Mouse (Mus musculus) stomach, embryonic 15.5 days (tissue): Measurements from ENCODE around the gene Zic5. TPM values are rescaled to one million over a fixed set of nuclear protein-coding genes. Genes with fewer than 3 reads are reported as not detected.

ENCODE experiments used
- ATAC-seq: fragments of 200-750 bp; cut with Nextera tagmentation; 2 replicates; pipeline ENCODE4 v1.8.0; 2017; ENCODE audit warnings: low read depth, moderate number of reproducible peaks, moderate TSS enrichment; ENCODE audit not compliant: insufficient read depth, low FRiP score
- H3K27ac ChIP-seq: fragments of 300-500 bp; sonication (generic); 2 replicates; pipeline ENCODE4 v1.5.1; 2015; ENCODE audit warnings: mild to moderate bottlenecking, inconsistent platforms
- H3K27me3 ChIP-seq: fragments of 300-500 bp; sonication (generic); replicated peaks from 2 replicates; pipeline ENCODE4 v1.6.1; 2015; ENCODE audit warnings: inconsistent platforms
- H3K36me3 ChIP-seq: fragments of 300-500 bp; sonication (generic); 2 replicates; pipeline ENCODE4 v1.6.1; 2015; ENCODE audit warnings: inconsistent platforms
- H3K4me1 ChIP-seq: fragments of 300-500 bp; sonication (generic); 2 replicates; pipeline ENCODE4 v1.6.1; 2015; ENCODE audit warnings: inconsistent platforms
- H3K4me2 ChIP-seq: fragments of 300-500 bp; sonication (generic); 2 replicates; pipeline ENCODE4 v1.6.1; 2015; ENCODE audit warnings: mild to moderate bottlenecking, inconsistent platforms
- H3K4me3 ChIP-seq: fragments of 300-500 bp; sonication (generic); replicated peaks from 2 replicates; pipeline ENCODE4 v1.5.1; 2015; ENCODE audit warnings: inconsistent platforms
- H3K9ac ChIP-seq: fragments of 300-500 bp; sonication (generic); 2 replicates; pipeline ENCODE4 v1.6.1; 2015; ENCODE audit warnings: inconsistent platforms
- H3K9me3 ChIP-seq: fragments of 300-500 bp; sonication (generic); 2 replicates; pipeline ENCODE4 v1.6.1; 2016; ENCODE audit warnings: inconsistent platforms
- WGBS: fragments of 180-500 bp; shearing (Covaris S2); methylation state at CpG from one replicate; pipeline ENCODE4 v1.1.7; 2015; 5-methylcytosine and 5-hydroxymethylcytosine counted together
- polyA plus RNA-seq: library from polyadenylated mRNA; unstranded; fragments of >200 nt; fragmentation: Nextera tagmentation; extraction: Ambion mirVana; gene quantifications from 2 replicates; pipeline ENCODE4 v1.2.1, GENCODE M21; 2015

Zic5 gene
- polyA plus RNA-seq, 1 experiment from 2014 or later: not detected

DNA sequence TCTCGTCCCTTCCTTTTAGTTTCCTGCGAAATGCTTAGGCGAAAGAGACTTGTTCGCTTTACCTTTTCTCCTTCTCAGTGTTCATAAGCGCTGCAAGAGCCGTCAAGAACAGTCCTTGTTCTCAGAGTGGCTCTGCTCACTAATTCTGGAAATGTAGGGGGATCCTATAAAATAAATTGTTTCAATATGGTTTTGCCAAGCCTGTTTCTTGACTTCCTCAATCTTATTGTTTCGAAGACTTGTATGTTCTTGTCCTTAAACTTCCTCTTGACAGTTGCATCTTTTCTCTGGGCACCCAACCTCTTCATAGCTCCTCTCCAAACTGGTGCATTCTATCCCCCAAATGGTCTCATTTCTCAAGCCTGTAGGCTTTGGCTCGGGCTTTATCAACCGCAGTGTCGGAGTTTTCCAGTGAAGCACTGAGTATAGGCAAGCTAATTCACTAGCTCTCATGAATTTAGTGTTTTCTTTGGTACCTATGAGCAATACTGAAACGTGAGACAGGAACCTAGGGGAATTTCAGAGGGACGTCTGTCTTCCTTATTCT lies 20.2 kb upstream of the Zic5 start:
- H3K4me3 ChIP-seq: no peak overlapping the region
- no peak overlapping the region for H3K4me2 ChIP-seq
- no peak overlapping the region for H3K9ac ChIP-seq
- peaks cover 5% of the 10 kb centered on the region; the same call in 1 of the 2 replicates for H3K4me1 ChIP-seq
- no peaks in the 10 kb centered on the region for H3K36me3 ChIP-seq
- H3K27ac ChIP-seq: no peak overlapping the region
- ATAC-seq: no peak
- H3K27me3 ChIP-seq: peaks cover 73% of the 10 kb centered on the region
- H3K9me3 ChIP-seq: no peaks in the 10 kb centered on the region
- WGBS: 4% methylated on average over 12 of the region's 12 CpGs

DNA sequence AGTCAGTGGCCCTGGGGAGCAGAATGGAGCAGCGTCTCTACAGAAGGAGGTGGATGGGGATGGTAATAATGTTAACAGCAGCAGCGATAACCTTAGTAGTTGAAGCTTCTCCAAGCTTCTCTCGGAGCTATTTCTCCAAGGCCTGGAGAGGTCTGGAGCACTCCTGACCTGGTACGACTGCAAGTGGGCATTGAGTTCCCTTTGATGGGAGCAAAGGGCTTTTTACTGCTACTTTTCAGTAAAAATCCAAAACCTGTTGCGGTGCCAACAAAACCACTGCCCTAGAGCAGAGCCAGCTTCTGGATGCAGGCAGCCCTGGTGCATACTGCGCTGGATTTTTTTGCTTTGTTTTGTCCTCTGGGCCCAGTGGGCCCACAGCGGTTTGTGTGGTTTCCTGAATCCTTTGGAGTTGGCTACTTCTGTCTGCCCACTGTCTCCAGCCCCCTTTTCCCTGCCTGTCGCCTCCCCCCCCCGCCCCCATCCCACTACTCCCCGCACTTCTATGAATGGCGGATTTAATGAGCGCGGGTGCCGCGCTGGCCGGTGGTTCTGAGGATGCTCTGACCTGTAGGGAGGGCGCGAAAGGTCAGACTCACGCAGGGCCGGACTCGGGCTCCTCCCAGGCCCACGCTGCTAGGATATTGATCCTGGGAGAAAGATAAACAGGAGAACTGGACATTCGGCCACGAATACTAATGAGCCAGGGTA lies 19.5 kb upstream of the Zic5 start:
- Histone ChIP-seq H3K4me3 (no peak overlapping the region), H3K36me3 (no peaks in the 10 kb centered on the region), H3K27me3 (peaks cover 75% of the 10 kb centered on the region), H3K4me2 (no peak overlapping the region), H3K9me3 (no peaks in the 10 kb centered on the region), H3K27ac (no peak overlapping the region), H3K4me1 (no peaks in the 10 kb centered on the region), H3K9ac (no peak overlapping the region)
- WGBS: 2% methylated on average over 24 of the region's 24 CpGs
- no peak for ATAC-seq

DNA sequence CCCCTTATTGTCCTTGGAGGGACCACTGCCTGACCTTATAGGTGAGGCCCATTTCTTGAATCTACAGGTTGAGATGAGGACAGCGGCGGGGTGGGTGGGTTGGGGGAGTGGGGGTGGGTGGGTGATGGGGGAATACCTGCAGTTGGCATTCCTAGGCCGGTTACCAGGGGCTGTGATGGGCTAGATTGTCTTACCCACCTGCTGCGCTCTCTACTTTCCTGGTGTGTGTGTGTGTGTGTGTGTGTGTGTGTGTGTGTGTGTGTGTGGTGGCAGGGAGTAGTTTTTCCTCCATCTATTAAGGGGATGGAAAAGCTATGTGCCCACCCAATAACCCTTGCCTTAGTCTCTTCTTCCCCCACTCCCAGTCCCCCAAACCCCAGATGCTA lies 19.0 kb upstream of the Zic5 start:
- no peak for ATAC-seq
- Histone ChIP-seq H3K27me3 (peaks cover 75% of the 10 kb centered on the region), H3K4me1 (no peaks in the 10 kb centered on the region), H3K4me3 (no peak overlapping the region), H3K9ac (no peak overlapping the region), H3K4me2 (no peak overlapping the region), H3K9me3 (no peaks in the 10 kb centered on the region), H3K27ac (no peak overlapping the region), H3K36me3 (no peaks in the 10 kb centered on the region)
- WGBS: 5% methylated on average over 3 of the region's 4 CpGs

- no peaks in the 10 kb centered on the region for H3K9me3 ChIP-seq
These were observed 18.3 kb upstream of the Zic5 start for GRCm38 (mm10) chr14:122483556-122484421.

DNA sequence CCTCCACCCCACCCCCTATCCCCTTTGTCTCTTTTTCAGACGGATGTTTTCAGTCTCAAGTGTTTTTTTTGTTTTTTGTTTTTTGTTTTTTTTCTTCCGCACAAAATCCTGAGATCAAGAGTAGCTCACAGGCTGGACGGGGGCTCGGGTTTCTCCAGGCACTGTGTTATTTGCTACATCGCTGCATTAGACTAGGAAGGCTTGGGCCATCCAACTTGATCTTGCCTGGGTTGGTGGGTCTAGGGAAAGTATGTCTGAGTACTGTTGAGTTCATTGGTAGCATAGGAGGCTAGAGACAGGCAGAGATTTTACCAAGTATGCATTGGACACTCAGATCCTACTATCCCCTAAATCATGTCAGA lies 17.5 kb upstream of the Zic5 start:
- Histone ChIP-seq H3K9me3 (no peaks in the 10 kb centered on the region), H3K4me1 (no peaks in the 10 kb centered on the region), H3K36me3 (no peaks in the 10 kb centered on the region), H3K27ac (no peak overlapping the region), H3K9ac (no peak overlapping the region), H3K4me2 (no peak overlapping the region), H3K4me3 (no peak overlapping the region), H3K27me3 (peaks cover 80% of the 10 kb centered on the region)
- WGBS: 2% methylated on average over 5 of the region's 5 CpGs
- ATAC-seq: no peak

More at GRCm38 (mm10) chr14:122483556-122484421, 18.3 kb upstream of the Zic5 start:
- Histone ChIP-seq H3K4me1 (no peaks in the 10 kb centered on the region), H3K27ac (no peak overlapping the region), H3K4me2 (no peak overlapping the region), H3K36me3 (no peaks in the 10 kb centered on the region), H3K27me3 (peaks cover 72% of the 10 kb centered on the region), H3K9ac (no peak overlapping the region), H3K4me3 (no peak overlapping the region)
- ATAC-seq: no peak
- 3% methylated on average over 18 of the region's 18 CpGs for WGBS

GRCm38 (mm10) chr14:122482081-122483023 lies 16.9 kb upstream of the Zic5 start:
- H3K36me3 ChIP-seq: no peaks in the 10 kb centered on the region
- H3K27ac ChIP-seq: no peak overlapping the region
- no peak overlapping the region for H3K9ac ChIP-seq
- H3K4me3 ChIP-seq: no peak overlapping the region
- 2% methylated on average over 38 of the region's 38 CpGs for WGBS
- H3K27me3 ChIP-seq: peaks cover 84% of the 10 kb centered on the region
- H3K4me2 ChIP-seq: no peak overlapping the region
- H3K9me3 ChIP-seq: no peaks in the 10 kb centered on the region
- H3K4me1 ChIP-seq: no peaks in the 10 kb centered on the region
- ATAC-seq: no peak

DNA sequence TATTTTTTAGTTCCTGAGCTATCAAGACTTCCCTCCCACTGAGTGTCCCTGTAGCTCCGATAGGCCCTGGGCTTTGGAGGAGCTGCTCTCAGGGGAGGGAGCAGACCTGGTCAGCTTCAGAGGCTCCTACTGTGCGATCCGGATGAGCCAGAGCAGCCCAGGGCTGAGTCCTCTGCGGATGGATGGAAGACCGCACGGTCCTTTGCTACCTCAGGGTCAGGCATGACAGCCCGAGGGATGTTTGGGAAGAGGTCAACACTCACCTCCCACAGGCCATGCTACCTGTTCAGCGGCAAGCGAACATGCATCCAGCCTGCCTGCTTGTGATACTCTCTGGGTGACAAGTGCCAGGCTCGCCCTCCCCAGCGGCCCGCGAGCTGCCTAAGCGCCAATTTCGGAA lies 15.7 kb upstream of the Zic5 start:
- no peaks in the 10 kb centered on the region for H3K36me3 ChIP-seq
- H3K9me3 ChIP-seq: no peaks in the 10 kb centered on the region
- H3K27ac ChIP-seq: no peak overlapping the region
- H3K4me1 ChIP-seq: no peaks in the 10 kb centered on the region
- H3K4me2 ChIP-seq: no peak overlapping the region
- H3K9ac ChIP-seq: no peak overlapping the region
- no peak overlapping the region for H3K4me3 ChIP-seq
- H3K27me3 ChIP-seq: peaks cover 86% of the 10 kb centered on the region
- 2% methylated on average over 15 of the region's 15 CpGs for WGBS
- no peak for ATAC-seq

- Histone ChIP-seq H3K36me3 (no peaks in the 10 kb centered on the region), H3K27me3 (peaks cover 86% of the 10 kb centered on the region), H3K9me3 (no peaks in the 10 kb centered on the region), H3K4me1 (peaks cover 6% of the 10 kb centered on the region), H3K27ac (no peak overlapping the region), H3K4me2 (no peak overlapping the region), H3K9ac (no peak overlapping the region), H3K4me3 (no peak overlapping the region)
- ATAC-seq: no peak
- WGBS: 5% methylated on average over 2 of the region's 2 CpGs
These were observed 14.9 kb upstream of the Zic5 start for GRCm38 (mm10) chr14:122480355-122480754.

- H3K9ac ChIP-seq: no peak overlapping the region
- no peak overlapping the region for H3K27ac ChIP-seq
- 17% methylated on average over 17 of the region's 17 CpGs for WGBS
- peaks cover 86% of the 10 kb centered on the region for H3K27me3 ChIP-seq
- H3K4me3 ChIP-seq: no peak overlapping the region
- H3K4me1 ChIP-seq: peaks cover 14% of the 10 kb centered on the region
- H3K36me3 ChIP-seq: no peaks in the 10 kb centered on the region
- no peak overlapping the region for H3K4me2 ChIP-seq
- ATAC-seq: no peak
- no peaks in the 10 kb centered on the region for H3K9me3 ChIP-seq
These were observed 14.1 kb upstream of the Zic5 start for GRCm38 (mm10) chr14:122479461-122480109.

- H3K36me3 ChIP-seq: no peaks in the 10 kb centered on the region
- no peak overlapping the region for H3K9ac ChIP-seq
- no peak for ATAC-seq
- H3K27ac ChIP-seq: no peak overlapping the region
- peaks cover 19% of the 10 kb centered on the region for H3K4me1 ChIP-seq
- H3K9me3 ChIP-seq: no peaks in the 10 kb centered on the region
- under 1% methylated on average over 22 of the region's 22 CpGs for WGBS
- peaks cover 85% of the 10 kb centered on the region for H3K27me3 ChIP-seq
- H3K4me3 ChIP-seq: no peak overlapping the region
- H3K4me2 ChIP-seq: no peak overlapping the region
These were observed 13.1 kb upstream of the Zic5 start for GRCm38 (mm10) chr14:122478574-122479011.

GRCm38 (mm10) chr14:122477971-122478573 lies 12.6 kb upstream of the Zic5 start:
- no peak for ATAC-seq
- no peak overlapping the region for H3K9ac ChIP-seq
- no peak overlapping the region for H3K4me3 ChIP-seq
- no peaks in the 10 kb centered on the region for H3K9me3 ChIP-seq
- peaks cover 19% of the 10 kb centered on the region for H3K4me1 ChIP-seq
- H3K27ac ChIP-seq: no peak overlapping the region
- 2% methylated on average over 9 of the region's 9 CpGs for WGBS
- no peak overlapping the region for H3K4me2 ChIP-seq
- H3K36me3 ChIP-seq: no peaks in the 10 kb centered on the region
- peaks cover 85% of the 10 kb centered on the region for H3K27me3 ChIP-seq
